Mouse (Mus musculus): Measurements from ENCODE around the gene Ptpn11. TPM values are rescaled to one million over a fixed set of nuclear protein-coding genes. Genes with fewer than 3 reads are reported as not detected.

The Ptpn11 gene
- total RNA-seq, 1 experiment = 40.2 TPM

DNA sequence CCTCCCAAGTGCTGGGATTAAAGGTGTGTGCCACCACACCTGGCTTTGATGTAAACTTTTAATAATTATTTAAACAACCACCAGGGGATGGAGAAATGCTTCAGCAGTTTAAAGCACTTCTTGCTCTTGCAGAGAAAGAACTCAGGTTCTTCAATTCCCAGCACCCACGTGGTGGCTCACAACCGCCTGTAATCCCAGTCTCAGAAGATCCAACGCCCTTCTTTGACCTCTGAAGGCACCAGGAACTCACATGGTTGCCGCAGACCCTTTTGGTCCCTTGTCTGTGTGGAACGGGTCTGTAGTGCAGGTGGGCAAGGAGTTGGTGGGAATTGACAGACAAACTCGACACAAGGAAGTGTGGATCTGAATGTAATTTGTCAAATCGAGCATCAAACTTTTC is 23.5 kb upstream of the Ptpn11 start:
- Histone ChIP-seq H3K4me1 (ENCODE audit: control insufficient read depth in 2 of 2, insufficient read depth in 2 of 2, low read length in 2 of 2, poor library complexity in 1 of 2) (no peaks in the 10 kb centered on the region), H3K9ac (ENCODE audit: insufficient read depth, low read depth, low read length, poor library complexity, severe bottlenecking) (no peak overlapping the region), H3K9me3 (ENCODE audit: control insufficient read depth, insufficient read depth, low read depth, low read length) (no peaks in the 10 kb centered on the region), H3K4me3 (ENCODE audit: insufficient read depth in 1 of 2, low read depth in 1 of 2, low read length in 2 of 2, poor library complexity in 1 of 2, severe bottlenecking in 1 of 2) (no peak overlapping the region), H3K27ac (ENCODE audit: insufficient read depth, low read depth, low read length, poor library complexity, severe bottlenecking) (no peak overlapping the region), H3K36me3 (ENCODE audit: control insufficient read depth, insufficient read depth, low read length, poor library complexity, severe bottlenecking) (peaks cover 18% of the 10 kb centered on the region)
- no peak for DNase-seq (ENCODE audit: low read depth, low spot score)
- no peak for TF ChIP-seq CHD2 (IDR thresholded peaks at IDR 0.05; ENCODE audit: low read depth, low read length)
- TF ChIP-seq MAFK (IDR thresholded peaks at IDR 0.05; ENCODE audit: insufficient read depth, low read depth, low read length) = no peak
- no peak for TF ChIP-seq ZC3H11A (IDR thresholded peaks at IDR 0.05; ENCODE audit: borderline replicate concordance, low read depth, low read length)
- no peak for TF ChIP-seq ZNF384 (IDR thresholded peaks at IDR 0.05; ENCODE audit: low read depth, low read length)
- no peak for TF ChIP-seq HCFC1 (IDR thresholded peaks at IDR 0.05; ENCODE audit: borderline replicate concordance, insufficient read depth, low read length)
- in situ Hi-C loops (cut with MboI; ENCODE audit: low sequenced_read_pairs in 2 of 2, unreplicated experiment in 2 of 2) = loop anchor here in 1 of 2 experiments (10.0 kb wide), 1 partner anchor 170 kb away; the partner anchor contains the start of gene Trafd1

DNA sequence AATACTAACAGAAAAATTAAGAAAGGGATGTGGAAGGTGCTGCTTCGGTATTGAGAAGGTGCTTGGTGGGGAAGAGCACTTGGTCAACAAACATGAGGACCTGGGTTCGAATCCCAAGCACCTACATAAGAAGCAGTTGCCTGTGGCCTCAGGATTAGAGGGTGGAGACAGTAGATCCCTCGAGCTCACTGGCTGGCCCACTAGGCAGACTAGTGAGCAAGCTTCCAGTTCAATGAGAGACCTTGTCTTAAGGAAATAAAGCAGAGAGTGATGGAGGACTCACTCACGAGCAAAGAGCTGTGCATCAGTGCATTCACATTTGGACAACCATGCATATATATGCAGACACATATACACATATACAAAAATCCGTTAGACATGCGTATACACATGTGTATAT is 20.9 kb upstream of the Ptpn11 start:
- no peak for TF ChIP-seq ZC3H11A (IDR thresholded peaks at IDR 0.05; ENCODE audit: borderline replicate concordance, low read depth, low read length)
- TF ChIP-seq MAFK (IDR thresholded peaks at IDR 0.05; ENCODE audit: insufficient read depth, low read depth, low read length) = no peak
- no peak for TF ChIP-seq HCFC1 (IDR thresholded peaks at IDR 0.05; ENCODE audit: borderline replicate concordance, insufficient read depth, low read length)
- no peak for TF ChIP-seq CHD2 (IDR thresholded peaks at IDR 0.05; ENCODE audit: low read depth, low read length)
- Histone ChIP-seq H3K4me3 (ENCODE audit: insufficient read depth in 1 of 2, low read depth in 1 of 2, low read length in 2 of 2, poor library complexity in 1 of 2, severe bottlenecking in 1 of 2) (no peak overlapping the region), H3K9me3 (ENCODE audit: control insufficient read depth, insufficient read depth, low read depth, low read length) (no peaks in the 10 kb centered on the region), H3K9ac (ENCODE audit: insufficient read depth, low read depth, low read length, poor library complexity, severe bottlenecking) (no peak overlapping the region), H3K36me3 (ENCODE audit: control insufficient read depth, insufficient read depth, low read length, poor library complexity, severe bottlenecking) (peaks cover 40% of the 10 kb centered on the region), H3K4me1 (ENCODE audit: control insufficient read depth in 2 of 2, insufficient read depth in 2 of 2, low read length in 2 of 2, poor library complexity in 1 of 2) (0 out of 4 replicates have a peak, but pooled peaks cover 0 to 2% of the 10 kb centered on the region in 2 experiments), H3K27ac (ENCODE audit: insufficient read depth, low read depth, low read length, poor library complexity, severe bottlenecking) (no peak overlapping the region)
- no peak for DNase-seq (ENCODE audit: low read depth, low spot score)
- in situ Hi-C loops (cut with MboI; ENCODE audit: low sequenced_read_pairs in 2 of 2, unreplicated experiment in 2 of 2) = loop anchor here in 1 of 2 experiments (10.0 kb wide), 1 partner anchor 173 kb away; the partner anchor contains the start of gene Trafd1

DNA sequence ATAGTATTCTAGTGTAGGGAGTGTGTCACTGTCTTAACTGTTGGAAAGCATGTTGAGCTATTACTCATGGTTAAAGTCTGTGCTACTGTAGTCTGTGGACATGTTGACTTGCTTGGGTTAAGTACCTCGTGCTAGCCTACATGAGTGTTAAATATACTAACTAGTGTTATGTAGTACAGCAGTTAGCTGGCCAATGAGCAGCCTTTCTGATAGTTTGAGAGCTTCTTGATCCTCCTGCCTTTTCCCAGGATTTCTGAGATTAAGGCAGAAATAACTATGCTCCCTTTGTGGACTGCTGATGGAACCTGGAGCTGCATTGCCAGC is 19.4 kb upstream of the Ptpn11 start:
- TF ChIP-seq HCFC1 (IDR thresholded peaks at IDR 0.05; ENCODE audit: borderline replicate concordance, insufficient read depth, low read length) = no peak
- TF ChIP-seq ZNF384 (IDR thresholded peaks at IDR 0.05; ENCODE audit: low read depth, low read length) = no peak
- no peak for TF ChIP-seq ZC3H11A (IDR thresholded peaks at IDR 0.05; ENCODE audit: borderline replicate concordance, low read depth, low read length)
- TF ChIP-seq CHD2 (IDR thresholded peaks at IDR 0.05; ENCODE audit: low read depth, low read length) = no peak
- no peak for TF ChIP-seq MAFK (IDR thresholded peaks at IDR 0.05; ENCODE audit: insufficient read depth, low read depth, low read length)
- in situ Hi-C loops (cut with MboI; ENCODE audit: low sequenced_read_pairs in 2 of 2, unreplicated experiment in 2 of 2) = loop anchor here in 1 of 2 experiments (10.0 kb wide), 1 partner anchor 174 kb away; the partner anchor contains the start of gene Trafd1
- Histone ChIP-seq H3K27ac (ENCODE audit: insufficient read depth, low read depth, low read length, poor library complexity, severe bottlenecking) (no peak overlapping the region), H3K36me3 (ENCODE audit: control insufficient read depth, insufficient read depth, low read length, poor library complexity, severe bottlenecking) (peaks cover 55% of the 10 kb centered on the region), H3K9ac (ENCODE audit: insufficient read depth, low read depth, low read length, poor library complexity, severe bottlenecking) (no peak overlapping the region), H3K9me3 (ENCODE audit: control insufficient read depth, insufficient read depth, low read depth, low read length) (no peaks in the 10 kb centered on the region), H3K4me1 (ENCODE audit: control insufficient read depth in 2 of 2, insufficient read depth in 2 of 2, low read length in 2 of 2, poor library complexity in 1 of 2) (0 out of 4 replicates have a peak, but pooled peaks cover 0 to 2% of the 10 kb centered on the region in 2 experiments), H3K4me3 (ENCODE audit: insufficient read depth in 1 of 2, low read depth in 1 of 2, low read length in 2 of 2, poor library complexity in 1 of 2, severe bottlenecking in 1 of 2) (no peak overlapping the region)
- DNase-seq (ENCODE audit: low read depth, low spot score) = no peak

DNA sequence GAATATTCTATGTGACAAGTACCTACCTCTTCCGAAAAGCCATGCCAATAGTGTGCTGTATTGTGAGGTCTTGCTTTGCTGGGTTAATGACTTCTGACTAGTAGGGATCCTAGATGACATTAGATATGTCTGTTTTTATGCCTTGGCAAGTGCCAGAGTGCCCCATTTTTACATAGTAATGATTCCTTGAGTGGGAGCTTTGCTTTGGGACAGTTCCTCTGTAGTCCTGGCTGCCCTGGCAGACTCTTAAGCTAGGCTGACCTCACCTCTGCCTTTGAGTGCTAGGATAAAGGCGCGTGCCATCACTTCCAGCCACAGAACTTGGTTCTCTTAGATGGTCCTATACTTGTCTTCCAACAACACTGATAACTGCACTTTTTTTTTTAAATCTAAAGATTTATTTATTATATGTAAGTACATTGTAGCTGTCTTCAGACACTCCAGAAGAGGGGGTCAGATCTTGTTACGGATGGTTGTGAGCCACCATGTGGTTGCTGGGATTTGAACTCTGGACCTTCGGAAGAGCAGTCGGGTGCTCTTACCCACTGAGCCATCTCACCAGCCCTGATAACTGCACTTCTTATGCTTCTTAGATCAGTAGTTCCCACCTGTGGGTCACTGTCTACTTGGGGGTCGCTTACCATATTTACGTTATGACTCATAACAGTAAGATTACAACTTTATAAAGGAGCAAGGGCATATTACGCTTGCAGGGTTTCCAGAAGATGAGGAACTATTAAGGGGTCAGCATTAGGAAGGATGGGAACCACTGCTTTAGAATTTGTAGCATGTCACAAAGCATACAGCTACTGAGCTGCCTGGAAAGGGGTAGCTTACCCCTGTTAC is 18.8 kb upstream of the Ptpn11 start:
- Histone ChIP-seq H3K9me3 (ENCODE audit: control insufficient read depth, insufficient read depth, low read depth, low read length) (no peaks in the 10 kb centered on the region), H3K36me3 (ENCODE audit: control insufficient read depth, insufficient read depth, low read length, poor library complexity, severe bottlenecking) (peaks cover 59% of the 10 kb centered on the region), H3K4me1 (ENCODE audit: control insufficient read depth in 2 of 2, insufficient read depth in 2 of 2, low read length in 2 of 2, poor library complexity in 1 of 2) (0 out of 4 replicates have a peak, but pooled peaks cover 0 to 2% of the 10 kb centered on the region in 2 experiments), H3K9ac (ENCODE audit: insufficient read depth, low read depth, low read length, poor library complexity, severe bottlenecking) (no peak overlapping the region), H3K4me3 (ENCODE audit: insufficient read depth in 1 of 2, low read depth in 1 of 2, low read length in 2 of 2, poor library complexity in 1 of 2, severe bottlenecking in 1 of 2) (no peak overlapping the region), H3K27ac (ENCODE audit: insufficient read depth, low read depth, low read length, poor library complexity, severe bottlenecking) (no peak overlapping the region)
- no peak for DNase-seq (ENCODE audit: low read depth, low spot score)
- TF ChIP-seq MAFK (IDR thresholded peaks at IDR 0.05; ENCODE audit: insufficient read depth, low read depth, low read length) (no peak), CHD2 (IDR thresholded peaks at IDR 0.05; ENCODE audit: low read depth, low read length) (0 out of 2 replicates have a peak, but pooled peaks have one; percentile 21)
- in situ Hi-C loops (cut with MboI; ENCODE audit: low sequenced_read_pairs in 2 of 2, unreplicated experiment in 2 of 2) = loop anchor here in 1 of 2 experiments (10.0 kb wide), 1 partner anchor 175 kb away; the partner anchor contains the start of gene Trafd1

Data from ES-E14 (cell line).